Mouse (Mus musculus) MEL (cell line): Measurements from ENCODE around the gene Rnf144b. TPM values are rescaled to one million over a fixed set of nuclear protein-coding genes. Genes with fewer than 3 reads are reported as not detected.

ENCODE experiments used
- DNase-seq: peaks from one replicate; pipeline ENCODE4 v3.0.0; 2011; ENCODE audit warnings: low read depth, low spot score
- H3K27ac ChIP-seq: 2 replicates; pipeline ENCODE4 v1.5.1; 2012; ENCODE audit warnings: low read depth, mild to moderate bottlenecking, control low read depth, low read length, moderate library complexity; ENCODE audit not compliant: control insufficient read depth
- H3K27me3 ChIP-seq, 2 experiments: fragments of 150-350 bp in 1 of 2; sonication (generic) in 1 of 2; 2 replicates each; pipeline ENCODE4 v1.6.1; 2012; ENCODE audit warnings: low read length in 2 of 2, mild to moderate bottlenecking in 2 of 2, improper control_type of control experiment in 1 of 2, moderate library complexity in 1 of 2; ENCODE audit not compliant: insufficient read depth in 2 of 2, control insufficient read depth in 1 of 2
- H3K36me3 ChIP-seq, 2 experiments: 2 replicates each; pipeline ENCODE4 v1.6.1; 2012 to 2014; ENCODE audit warnings: low read length in 2 of 2, improper control_type of control experiment in 1 of 2, inconsistent platforms in 1 of 2, mild to moderate bottlenecking in 1 of 2; ENCODE audit not compliant: insufficient read depth in 2 of 2, control insufficient read depth in 1 of 2
- H3K4me1 ChIP-seq, 2 experiments: fragments of 150-350 bp in 1 of 2; sonication (generic) in 1 of 2; 2 replicates each; pipeline ENCODE4 v1.6.1; 2012; ENCODE audit warnings: low read length in 2 of 2, improper control_type of control experiment in 1 of 2, mild to moderate bottlenecking in 1 of 2; ENCODE audit not compliant: insufficient read depth in 2 of 2, control insufficient read depth in 1 of 2
- H3K4me3 ChIP-seq, 2 experiments: fragments of 150-350 bp in 1 of 2; sonication (generic) in 1 of 2; 2 replicates each; pipeline ENCODE4 v1.5.1; 2012; ENCODE audit warnings: low read depth in 2 of 2, low read length in 2 of 2, mild to moderate bottlenecking in 2 of 2, moderate library complexity in 2 of 2, control low read depth in 1 of 2, improper control_type of control experiment in 1 of 2; ENCODE audit not compliant: control insufficient read depth in 1 of 2, insufficient read depth in 1 of 2
- H3K79me2 ChIP-seq: 2 replicates; pipeline ENCODE4 v1.6.1; 2012; ENCODE audit warnings: mild to moderate bottlenecking, low read length, moderate library complexity; ENCODE audit not compliant: control insufficient read depth, poor library complexity, insufficient read depth
- H3K9ac ChIP-seq: 2 replicates; pipeline ENCODE4 v1.6.1; 2012; ENCODE audit warnings: low read depth, mild to moderate bottlenecking, control low read depth, low read length, moderate library complexity; ENCODE audit not compliant: control insufficient read depth, poor library complexity, severe bottlenecking
- H3K9me3 ChIP-seq: fragments of 150-350 bp; sonication (generic); replicated peaks from 2 replicates; pipeline ENCODE4 v1.6.1; 2012; ENCODE audit warnings: mild to moderate bottlenecking, low read length, improper control_type of control experiment, moderate library complexity; ENCODE audit not compliant: insufficient read depth
- BHLHE40 ChIP-seq: IDR thresholded peaks from 2 replicates; pipeline ENCODE4 v1.6.1; 2012; ENCODE audit warnings: low read depth, mild to moderate bottlenecking, inconsistent platforms, low read length, improper control_type of control experiment, borderline replicate concordance
- CHD1 ChIP-seq: IDR thresholded peaks from 2 replicates; pipeline ENCODE4 v1.6.1; 2012; ENCODE audit warnings: low read depth, mild to moderate bottlenecking, inconsistent platforms, low read length, improper control_type of control experiment
- CHD2 ChIP-seq: IDR thresholded peaks from 2 replicates; pipeline ENCODE4 v1.6.1; 2011; ENCODE audit warnings: low read length, improper control_type of control experiment
- ELF1 ChIP-seq: IDR thresholded peaks from 2 replicates; pipeline ENCODE4 v1.6.1; 2014; ENCODE audit warnings: low read depth, mild to moderate bottlenecking, inconsistent platforms, low read length, improper control_type of control experiment, moderate library complexity
- EP300 ChIP-seq, 2 experiments: IDR thresholded peaks; 2 replicates each; pipeline ENCODE4 v1.6.1; 2011; ENCODE audit warnings: improper control_type of control experiment in 2 of 2, low read length in 2 of 2, low read depth in 1 of 2, mild to moderate bottlenecking in 1 of 2
- GATA1 ChIP-seq: IDR thresholded peaks from 2 replicates; pipeline ENCODE4 v1.6.1; 2011; ENCODE audit warnings: low read depth, low read length, improper control_type of control experiment
- HCFC1 ChIP-seq: IDR thresholded peaks from 2 replicates; pipeline ENCODE4 v1.6.1; 2012; ENCODE audit warnings: low read depth, mild to moderate bottlenecking, inconsistent platforms, low read length, improper control_type of control experiment, moderate library complexity
- JUND ChIP-seq: IDR thresholded peaks from 2 replicates; pipeline ENCODE4 v1.6.1; 2011; ENCODE audit warnings: low read depth, mild to moderate bottlenecking, improper control_type of control experiment, low read length
- MEF2A ChIP-seq: IDR thresholded peaks from 2 replicates; pipeline ENCODE4 v1.6.1; 2014; ENCODE audit warnings: low read depth, mild to moderate bottlenecking, inconsistent platforms, low read length, improper control_type of control experiment; ENCODE audit not compliant: poor library complexity, insufficient replicate concordance, severe bottlenecking; ENCODE audit errors: extremely low read depth
- MXI1 ChIP-seq: IDR thresholded peaks from 2 replicates; pipeline ENCODE4 v1.6.1; 2011; ENCODE audit warnings: mild to moderate bottlenecking, low read depth, low read length, improper control_type of control experiment
- NELFE ChIP-seq: IDR thresholded peaks from 2 replicates; pipeline ENCODE4 v1.6.1; 2011; ENCODE audit warnings: low read depth, low read length, improper control_type of control experiment
- NRF1 ChIP-seq: IDR thresholded peaks from 2 replicates; pipeline ENCODE4 v1.6.1; 2014; ENCODE audit warnings: low read depth, mild to moderate bottlenecking, inconsistent platforms, low read length, improper control_type of control experiment, moderate library complexity; ENCODE audit not compliant: poor library complexity, insufficient read depth, severe bottlenecking
- POLR2AphosphoS2 ChIP-seq: IDR thresholded peaks from 2 replicates; pipeline ENCODE4 v1.6.1; 2011; ENCODE audit warnings: low read length, improper control_type of control experiment
- POLR2AphosphoS5 ChIP-seq: IDR thresholded peaks from 2 replicates; pipeline ENCODE4 v1.6.1; 2012; ENCODE audit warnings: low read depth, borderline replicate concordance, mild to moderate bottlenecking, inconsistent platforms, low read length, moderate library complexity, mixed read lengths
- SIN3A ChIP-seq: IDR thresholded peaks from 2 replicates; pipeline ENCODE4 v1.6.1; 2012; ENCODE audit warnings: low read length, improper control_type of control experiment, inconsistent platforms
- SMC3 ChIP-seq: IDR thresholded peaks from 2 replicates; pipeline ENCODE4 v1.6.1; 2011; ENCODE audit warnings: low read depth, low read length, improper control_type of control experiment
- USF2 ChIP-seq, 2 experiments: IDR thresholded peaks; 2 replicates each; pipeline ENCODE4 v1.6.1; 2011 to 2012; ENCODE audit warnings: improper control_type of control experiment in 2 of 2, low read length in 2 of 2, borderline replicate concordance in 1 of 2, inconsistent platforms in 1 of 2, low read depth in 1 of 2, mild to moderate bottlenecking in 1 of 2; ENCODE audit not compliant: insufficient read depth in 1 of 2
- ZC3H11A ChIP-seq: IDR thresholded peaks from 2 replicates; pipeline ENCODE4 v1.6.1; 2012; ENCODE audit warnings: low read depth, mild to moderate bottlenecking, inconsistent platforms, low read length, improper control_type of control experiment
- ZKSCAN1 ChIP-seq: IDR thresholded peaks from 2 replicates; pipeline ENCODE4 v1.6.1; 2012; ENCODE audit warnings: low read depth, mild to moderate bottlenecking, inconsistent platforms, low read length, improper control_type of control experiment, moderate library complexity
- ZNF384 ChIP-seq: IDR thresholded peaks from 2 replicates; pipeline ENCODE4 v1.6.1; 2012; ENCODE audit warnings: low read depth, mild to moderate bottlenecking, inconsistent platforms, low read length, improper control_type of control experiment
- polyA plus RNA-seq, 2 experiments: library from polyadenylated mRNA; stranded (reverse) in 1 of 2; unstranded in 1 of 2; fragments of >175 nt in 1 of 2; fragments of >200 nt in 1 of 2; gene quantifications; 2 replicates each; pipeline versions ENCODE4 v1.2.1 to v1.2.4; 2012; ENCODE audit warnings: low replicate concordance in 2 of 2, low read depth in 1 of 2; ENCODE audit not compliant: insufficient read length in 2 of 2, insufficient read depth in 1 of 2, missing spikeins in 1 of 2
- total RNA-seq: library from RNA; depleted of rRNA; stranded (reverse); fragments of 300-350 nt; gene quantifications from 2 replicates; pipeline ENCODE4 v1.2.3, GENCODE M21; 2012

Rnf144b gene
- total and polyA plus RNA-seq, 3 experiments: not detected

DNA sequence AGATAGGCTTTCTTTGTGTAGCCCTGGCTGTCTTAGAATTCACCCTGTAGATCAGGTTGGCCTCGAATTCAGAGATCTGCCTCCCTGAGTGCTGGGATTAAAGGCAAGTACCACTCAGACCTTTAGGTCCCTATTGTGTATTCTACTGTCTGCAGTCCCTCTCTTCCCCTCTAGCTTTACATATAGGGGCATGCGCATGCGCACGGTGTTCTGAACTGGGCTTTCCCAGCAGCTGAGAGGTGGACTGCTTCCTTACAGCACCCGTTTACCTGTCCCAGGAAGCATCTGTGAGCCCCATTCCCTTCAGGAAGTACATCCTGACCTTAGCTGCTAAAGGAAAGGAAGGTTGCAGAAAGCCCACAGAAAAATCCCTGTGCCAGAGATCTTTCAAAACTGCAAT lies 70.3 kb downstream of the Rnf144b start:
- DNase-seq: no peak
- Histone ChIP-seq H3K9me3 (no peaks in the 10 kb centered on the region), H3K36me3 (no peaks in the 10 kb centered on the region), H3K79me2 (no peaks in the 10 kb centered on the region), H3K27me3 (no peaks in the 10 kb centered on the region; a peak in 1 of 4 replicates), H3K27ac (no peak overlapping the region), H3K4me3 (no peak overlapping the region), H3K4me1 (no peaks in the 10 kb centered on the region), H3K9ac (no peak overlapping the region)
- TF ChIP-seq MEF2A: no peak
- no peak for TF ChIP-seq ELF1
- no peak for TF ChIP-seq EP300 (IDR thresholded peaks at IDR 0.05; ENCODE audit: low read depth in 1 of 2, low read length in 2 of 2)
- no peak for TF ChIP-seq USF2 (IDR thresholded peaks at IDR 0.05; ENCODE audit: borderline replicate concordance in 1 of 2, insufficient read depth in 1 of 2, low read depth in 1 of 2, low read length in 2 of 2)
- no peak for TF ChIP-seq POLR2AphosphoS5
- no peak for TF ChIP-seq GATA1
- no peak for TF ChIP-seq BHLHE40
- TF ChIP-seq NELFE: no peak
- TF ChIP-seq ZKSCAN1: no peak
- TF ChIP-seq SIN3A: no peak
- TF ChIP-seq ZC3H11A: no peak
- no peak for TF ChIP-seq JUND
- TF ChIP-seq MXI1: no peak
- TF ChIP-seq HCFC1: no peak
- TF ChIP-seq CHD2: no peak
- no peak for TF ChIP-seq POLR2AphosphoS2
- TF ChIP-seq SMC3: no peak
- TF ChIP-seq NRF1: no peak
- no peak for TF ChIP-seq ZNF384
- TF ChIP-seq CHD1: no peak
